Mouse (Mus musculus): ENCODE data around the gene Gmnn. TPM values are rescaled to one million over a fixed set of nuclear protein-coding genes. Genes with fewer than 3 reads are reported as not detected.

The Gmnn gene
- 9.4 and 11.4 TPM in 2 replicates for polyA plus RNA-seq (2012)

GRCm38 (mm10) chr13:24761403-24762227 is at the start of gene Gmnn:
Gene Gmnn, minus strand, starts transcription at chr13:24761923.

GRCm38 (mm10) chr13:24801308-24801921 is 39.7 kb upstream of the Gmnn start, which contains the start of gene BC005537:
Gene BC005537, plus strand, starts transcription at chr13:24801657.

GRCm38 (mm10) chr13:24741028-24741427 is 20.7 kb downstream of the Gmnn start, which contains the start of gene Armh2:
Gene Armh2, plus strand, starts transcription at chr13:24741232.

Other genes starting within 250 kb of the Gmnn start
- gene Ripor2, start 179.7 kb downstream of the Gmnn start, polyA plus RNA-seq (2012), result 14.2 and 16.6 TPM in 2 replicates
- not detected in 2 replicates for gene Armh2, start 20.7 kb downstream of the Gmnn start, polyA plus RNA-seq (2012)
- 88.7 and 91.4 TPM in 2 replicates for gene BC005537, start 39.7 kb upstream of the Gmnn start, polyA plus RNA-seq (2012)
- 28.5 and 33.7 TPM in 2 replicates for gene Acot13, start 69.6 kb upstream of the Gmnn start, polyA plus RNA-seq (2012)
- gene Tdp2, start 69.8 kb upstream of the Gmnn start, polyA plus RNA-seq (2012), result 52.3 and 65.6 TPM in 2 replicates
- gene D130043K22Rik, start 83.2 kb upstream of the Gmnn start, polyA plus RNA-seq (2012), result not detected in 2 replicates
- 0.57 and 0.64 TPM in 2 replicates for gene Aldh5a1, start 175.7 kb upstream of the Gmnn start, polyA plus RNA-seq (2012)
- 0.12 and 0.13 TPM in 2 replicates for gene Gpld1, start 181.2 kb upstream of the Gmnn start, polyA plus RNA-seq (2012)

All from megakaryocyte-erythroid progenitor cell, adult 5 weeks (primary cell).